Mouse (Mus musculus) gonadal fat pad, adult 2 months (tissue): ENCODE results near the gene Sorbs1. TPM values are rescaled to one million over a fixed set of nuclear protein-coding genes. Genes with fewer than 3 reads are reported as not detected.

ENCODE experiments used
- DNase-seq: peaks from one replicate; pipeline ENCODE4 v3.0.0-alpha.2; 2012; ENCODE audit warnings: low read depth
- polyA plus RNA-seq: library from polyadenylated mRNA; depleted of rRNA; stranded (reverse); fragments of >200 nt; gene quantifications from 2 replicates; pipeline ENCODE4 v1.2.3, GENCODE M21; 2012

Gene Sorbs1
- polyA plus RNA-seq, 1 experiment: 113 TPM

- no peak for DNase-seq
Observed at GRCm38 (mm10) chr19:40305456-40305855, 208.1 kb downstream of the Sorbs1 start.

DNA sequence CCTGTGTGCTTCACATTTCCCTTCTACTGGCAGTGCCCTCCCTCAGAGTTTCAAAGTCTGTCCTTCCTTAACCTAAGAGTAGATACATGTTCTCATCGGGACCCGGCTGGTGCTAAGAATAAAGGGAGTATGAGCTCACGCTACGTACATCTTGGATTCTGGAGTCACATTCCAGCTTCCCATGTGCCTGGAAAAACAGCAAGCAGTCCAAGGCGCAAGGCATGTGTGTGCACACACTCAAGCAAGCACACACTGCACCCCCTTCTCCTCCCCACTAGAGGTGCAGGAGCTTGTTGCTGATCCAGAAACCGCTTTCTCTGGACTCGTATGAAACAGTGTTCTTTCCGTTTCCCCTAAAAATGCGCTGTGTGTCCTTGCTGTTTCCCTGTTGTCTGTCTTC is 210.7 kb downstream of the Sorbs1 start:
- no peak for DNase-seq

DNA sequence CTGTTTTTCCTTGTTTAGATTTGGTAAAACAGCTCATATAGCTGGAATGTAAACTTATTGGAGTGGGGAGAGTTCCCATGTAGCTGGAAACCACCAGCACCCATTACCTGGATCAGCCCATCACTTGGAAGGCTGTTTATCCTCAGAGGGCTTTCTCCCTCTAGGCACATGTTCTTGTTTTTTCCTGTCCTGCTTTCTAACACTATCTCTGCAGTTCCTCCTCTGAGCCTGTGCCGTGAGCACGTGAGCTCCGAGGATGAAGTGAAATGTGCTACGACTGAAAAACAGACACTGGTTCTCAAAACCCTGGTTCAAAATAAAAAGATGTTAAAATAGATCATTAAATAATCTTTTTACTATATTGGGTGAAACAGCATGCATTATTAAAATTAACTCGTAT is 211.1 kb downstream of the Sorbs1 start:
- DNase-seq: no peak

DNA sequence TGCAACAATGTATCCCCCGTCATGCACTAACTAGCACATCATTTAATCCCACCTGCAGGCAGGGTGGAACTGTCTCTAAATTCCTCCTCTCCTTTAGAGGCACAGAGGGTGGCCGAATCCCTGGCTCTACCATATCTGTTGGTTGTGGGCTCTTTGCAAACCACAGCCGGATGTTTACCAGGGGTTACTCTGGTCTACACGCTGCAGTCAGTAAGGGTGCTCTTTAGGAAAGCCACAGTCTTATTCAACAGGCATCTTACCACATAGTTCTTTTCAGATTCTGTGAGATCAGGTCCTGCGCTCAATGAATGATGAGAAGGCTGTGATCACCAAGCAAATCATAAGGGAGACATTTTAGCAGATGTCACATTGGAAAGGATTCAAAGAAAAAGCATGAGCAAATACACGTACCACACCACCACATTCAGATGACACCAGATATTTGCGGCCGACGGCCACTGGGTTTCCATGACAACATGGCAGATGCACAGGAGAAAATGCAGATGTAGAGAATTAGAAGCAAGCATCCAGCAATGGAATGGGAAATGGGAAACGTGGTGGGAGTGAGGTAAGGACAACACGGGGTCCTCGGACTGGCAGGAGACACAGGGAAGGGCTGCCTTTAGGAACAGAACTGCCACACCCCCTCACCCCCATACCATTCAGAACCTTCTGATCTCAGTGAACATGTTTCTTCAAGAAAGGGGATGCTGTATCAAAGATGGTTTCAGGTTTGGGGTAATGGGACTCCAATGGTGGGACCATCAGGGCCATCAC is 213.4 kb downstream of the Sorbs1 start:
- no peak for DNase-seq

- DNase-seq: no peak
Observed at GRCm38 (mm10) chr19:40299182-40299581, 214.4 kb downstream of the Sorbs1 start.

DNA sequence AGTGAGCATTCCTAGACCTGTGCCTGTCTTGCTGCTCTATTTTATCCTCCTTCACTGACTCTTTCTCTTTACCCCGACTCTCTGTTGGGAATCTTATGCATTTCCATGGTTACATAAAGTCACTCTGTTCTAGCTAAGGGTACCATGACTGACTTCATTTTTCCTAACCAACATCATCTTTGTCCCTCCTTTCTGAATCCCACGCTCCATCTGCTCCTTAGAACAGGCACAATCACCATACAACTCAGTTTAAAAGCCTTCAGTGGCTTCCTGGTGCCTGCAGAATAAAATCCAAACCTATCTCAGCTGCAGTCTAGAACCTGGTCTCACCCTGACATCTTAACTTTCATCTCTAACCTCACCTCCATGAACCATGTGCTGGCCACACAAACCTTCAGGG is 215.0 kb downstream of the Sorbs1 start:
- no peak for DNase-seq

GRCm38 (mm10) chr19:40297798-40298144 is 215.8 kb downstream of the Sorbs1 start:
- DNase-seq: no peak

- no peak for DNase-seq
Observed at GRCm38 (mm10) chr19:40297078-40297797, 216.3 kb downstream of the Sorbs1 start.

- DNase-seq: no peak
Observed at GRCm38 (mm10) chr19:40294231-40294630, 219.3 kb downstream of the Sorbs1 start.

DNA sequence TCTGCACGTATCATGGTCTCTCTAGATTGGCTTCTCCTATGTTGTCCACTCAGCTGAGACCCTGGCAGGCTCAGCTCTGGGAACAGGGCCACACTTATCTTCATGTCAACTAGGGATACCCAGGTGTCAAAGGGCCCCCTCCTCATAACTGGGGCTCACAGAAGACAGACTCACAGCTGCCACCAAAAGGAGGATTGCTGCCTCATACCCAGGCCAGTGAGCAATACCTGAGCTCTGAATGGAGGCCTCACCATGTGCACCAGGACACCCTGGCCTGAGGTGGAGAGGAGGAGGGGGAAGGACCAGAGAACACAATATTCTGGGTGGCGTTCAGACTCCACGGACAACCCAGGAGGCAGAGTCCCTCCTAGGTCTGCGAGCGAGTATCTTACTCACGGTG is 219.8 kb downstream of the Sorbs1 start:
- DNase-seq: no peak

DNA sequence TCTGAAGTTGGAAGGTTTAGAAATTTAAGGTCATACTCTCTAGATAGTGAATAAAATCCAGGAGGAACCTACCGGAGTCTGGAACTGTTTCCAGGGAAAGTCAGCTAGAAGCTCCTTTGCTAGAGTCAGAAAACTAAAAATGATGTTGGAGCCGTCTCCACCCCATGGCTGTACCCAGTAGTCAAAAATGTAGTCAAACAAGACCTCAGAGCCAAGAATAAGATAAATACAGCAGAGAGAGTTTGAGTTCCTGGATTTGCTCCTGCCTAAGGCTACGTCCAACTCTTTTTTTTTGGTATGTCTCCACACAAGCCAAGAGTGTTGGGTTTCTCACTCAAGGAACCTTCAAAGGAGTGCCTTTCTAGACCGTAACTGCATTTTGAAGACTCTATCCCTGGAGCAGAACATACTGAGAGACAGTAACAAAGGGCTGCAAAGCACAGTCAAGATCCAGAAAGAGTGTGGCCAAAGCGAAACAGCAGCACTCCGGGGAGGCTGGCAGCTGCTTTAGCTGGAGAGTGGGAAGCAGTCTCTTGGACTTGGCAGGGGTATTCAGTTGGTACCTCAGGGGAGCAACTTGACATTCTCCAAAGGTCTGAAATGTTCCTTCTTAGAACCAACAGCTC is 223.4 kb downstream of the Sorbs1 start:
- no peak for DNase-seq

DNA sequence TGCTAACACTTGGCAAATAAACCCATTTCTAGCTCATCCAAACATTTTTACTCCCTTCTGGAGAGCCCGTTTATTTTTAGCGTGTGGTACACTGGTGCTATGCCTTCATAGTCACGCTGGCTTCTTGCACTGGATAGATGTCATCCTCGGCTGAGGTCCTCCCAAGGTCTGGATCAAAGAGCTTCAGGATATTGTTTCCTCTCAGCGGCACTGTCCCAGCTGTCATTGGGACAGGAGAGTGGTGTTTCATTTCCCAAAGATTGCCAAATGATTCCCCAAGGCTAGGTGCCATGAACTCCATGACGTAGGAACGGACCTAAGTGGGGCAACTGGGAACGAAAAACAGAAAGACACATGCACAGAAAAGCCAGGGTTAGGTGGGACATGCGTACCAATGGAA is 225.2 kb downstream of the Sorbs1 start:
- DNase-seq: no peak

DNA sequence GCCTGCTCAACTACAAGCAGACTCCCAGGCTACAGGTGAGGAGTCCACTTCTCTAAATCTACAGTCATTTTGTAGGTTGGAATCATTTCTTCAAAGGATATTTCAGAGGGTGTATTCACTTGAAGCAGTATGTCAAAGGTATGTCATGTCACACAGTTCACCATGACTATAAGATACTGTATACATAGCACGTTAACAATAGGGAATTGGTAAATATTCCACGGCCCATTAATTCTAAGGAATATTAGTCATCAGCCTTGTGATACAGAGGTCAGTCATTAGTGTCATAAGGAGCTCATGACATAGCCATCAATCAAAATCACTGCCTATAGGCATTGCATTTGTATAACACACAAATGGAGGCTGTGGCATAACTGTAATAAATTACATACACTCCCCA is 228.9 kb downstream of the Sorbs1 start:
- DNase-seq: no peak

- no peak for DNase-seq
Observed at GRCm38 (mm10) chr19:40283415-40283814, 230.2 kb downstream of the Sorbs1 start.

DNA sequence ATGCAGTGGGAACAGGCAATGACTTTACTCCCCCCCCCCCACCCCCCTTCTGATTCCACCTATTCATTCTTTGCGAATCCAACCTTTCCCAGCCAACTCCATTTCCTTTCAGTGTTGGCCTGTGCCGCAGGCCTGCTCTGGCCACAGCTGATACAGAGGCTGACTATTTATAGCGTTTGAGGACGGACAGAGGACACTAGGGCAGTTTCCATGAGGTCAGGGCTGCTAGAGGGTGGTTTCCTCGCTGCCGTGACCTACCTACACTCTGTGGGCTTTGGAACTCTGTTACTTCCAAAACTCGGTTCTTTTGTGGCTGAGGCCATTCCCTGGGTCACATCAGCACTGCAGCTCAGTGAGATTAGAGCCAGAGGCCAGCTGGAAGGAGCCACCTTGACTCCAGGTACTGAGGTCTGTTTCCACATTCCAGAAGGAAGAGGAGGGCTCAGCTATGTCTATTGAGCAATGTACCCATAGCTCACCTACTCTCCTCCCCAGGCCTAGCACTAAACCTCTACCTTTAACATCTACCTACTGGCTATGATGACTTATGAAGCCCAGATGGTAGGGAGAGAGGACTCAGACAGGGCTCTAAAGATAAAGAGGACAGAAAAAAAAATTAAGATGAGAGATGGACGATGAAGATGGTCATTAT is 235.1 kb downstream of the Sorbs1 start:
- DNase-seq: no peak

DNA sequence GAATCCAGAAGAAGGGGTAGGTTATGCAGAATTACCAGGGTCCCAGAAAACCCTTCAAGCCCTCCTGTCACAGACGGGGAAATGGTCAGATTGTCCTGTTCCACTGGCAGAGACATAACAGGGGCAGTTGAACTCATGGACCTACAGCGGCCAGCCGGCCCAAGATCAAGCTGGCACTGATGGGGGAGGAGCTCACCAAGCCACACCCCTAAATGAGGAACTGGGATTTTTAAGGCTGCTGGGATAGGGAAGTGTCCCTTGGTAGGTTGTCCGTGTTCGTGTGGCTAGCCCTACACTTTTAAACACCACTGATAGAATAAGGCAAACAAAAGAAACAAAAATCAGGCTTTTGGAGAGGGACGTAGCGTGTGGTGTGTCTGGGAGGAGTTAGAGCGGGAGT is 236.1 kb downstream of the Sorbs1 start:
- DNase-seq: no peak

DNA sequence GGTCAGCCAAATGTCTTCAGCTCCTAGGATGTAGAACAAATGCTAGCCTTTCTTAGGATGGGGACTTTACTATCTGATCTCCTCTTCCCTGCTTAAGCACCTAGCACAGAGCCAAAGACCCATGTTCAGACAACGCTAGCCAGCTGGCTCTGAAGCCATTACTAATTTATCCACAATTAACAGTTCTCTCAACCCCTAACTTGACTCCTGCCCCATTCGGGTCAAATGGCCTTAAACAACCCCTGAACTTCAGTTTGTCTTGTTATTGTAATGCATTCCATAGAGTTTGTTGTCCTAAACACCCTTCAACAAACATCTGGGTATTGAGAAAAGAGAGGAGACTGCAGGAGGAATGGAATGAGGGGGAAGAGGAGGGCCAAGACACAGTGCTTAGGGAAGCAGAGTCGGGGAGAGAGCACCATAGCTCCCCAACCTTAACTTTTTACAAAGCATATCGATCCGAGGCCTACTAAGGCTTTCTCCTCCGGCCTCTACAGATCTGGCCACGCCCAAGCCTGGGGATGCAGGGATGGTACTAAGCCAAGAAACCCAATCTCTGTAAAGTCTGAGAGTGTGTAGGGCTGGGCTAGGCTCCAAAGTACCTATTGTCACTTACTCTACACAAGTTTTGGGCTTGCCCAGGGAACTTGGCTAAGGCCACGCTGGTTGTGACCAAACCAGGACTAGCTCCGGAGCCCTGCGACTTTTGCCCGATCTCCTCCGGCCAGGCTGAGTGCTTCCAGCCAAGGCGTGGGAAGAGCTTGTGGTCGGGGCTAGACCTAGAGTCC is 238.0 kb downstream of the Sorbs1 start:
- DNase-seq: peak; percentile 61

GRCm38 (mm10) chr19:40272674-40273073 is 240.9 kb downstream of the Sorbs1 start:
- no peak for DNase-seq

DNA sequence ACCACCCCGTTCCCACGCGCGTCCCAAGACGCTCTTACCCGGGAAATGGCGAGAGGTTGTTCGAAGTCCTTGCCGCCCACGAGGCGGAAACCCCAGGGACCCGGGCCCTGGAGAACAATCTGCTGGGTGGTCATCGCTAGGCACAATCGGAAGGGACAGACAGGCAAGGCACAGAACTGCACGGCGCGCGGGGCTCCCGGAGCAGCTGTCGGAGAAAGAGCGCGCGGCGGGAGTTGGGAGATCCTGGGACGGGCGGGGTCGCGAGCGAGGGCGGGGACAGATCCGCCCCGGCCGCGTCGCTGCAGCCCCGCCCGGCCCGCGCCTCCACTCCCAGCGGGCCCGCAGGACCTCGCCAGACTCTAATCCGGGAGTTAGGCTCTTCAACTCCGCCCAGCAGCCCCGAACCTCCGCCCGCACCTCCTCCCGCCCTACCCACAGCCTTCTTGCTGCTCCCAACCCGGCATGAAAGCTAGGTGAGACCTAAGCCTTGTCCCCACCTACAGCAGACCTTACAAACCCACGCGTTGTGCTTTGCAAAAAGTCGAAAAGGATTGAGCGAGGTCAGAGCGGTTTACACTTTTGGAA is 242.2 kb downstream of the Sorbs1 start, which contains the start of gene Pdlim1:
TSS of gene Pdlim1 (minus strand) at position 535 of the 585 bp plus-strand sequence.
- no peak for DNase-seq

GRCm38 (mm10) chr19:40270351-40271307 is 242.9 kb downstream of the Sorbs1 start:
- DNase-seq: no peak
